Mouse (Mus musculus): Measurements from ENCODE around the gene Rsph3b.
"Not testable (repeated sequence)": the region's sequence is repeated elsewhere in the genome, so short reads cannot be mapped to it uniquely, and the experiment has no call there.

The Rsph3b gene

GRCm38 (mm10) chr17:6958881-6959280 lies 10.4 kb upstream of the Rsph3b start:
- DNase-seq (ENCODE audit: low read depth) = not testable (repeated sequence)

- not testable (repeated sequence) for DNase-seq (ENCODE audit: low read depth)
These were observed 317 bp upstream of the Rsph3b start for GRCm38 (mm10) chr17:6948769-6949228.

GRCm38 (mm10) chr17:6947637-6947983 lies 872 bp downstream of the Rsph3b start:
- not testable (repeated sequence) for DNase-seq (ENCODE audit: low read depth)

GRCm38 (mm10) chr17:6942560-6942959 lies 5.9 kb downstream of the Rsph3b start:
- DNase-seq (ENCODE audit: low read depth) = not testable (repeated sequence)

DNA sequence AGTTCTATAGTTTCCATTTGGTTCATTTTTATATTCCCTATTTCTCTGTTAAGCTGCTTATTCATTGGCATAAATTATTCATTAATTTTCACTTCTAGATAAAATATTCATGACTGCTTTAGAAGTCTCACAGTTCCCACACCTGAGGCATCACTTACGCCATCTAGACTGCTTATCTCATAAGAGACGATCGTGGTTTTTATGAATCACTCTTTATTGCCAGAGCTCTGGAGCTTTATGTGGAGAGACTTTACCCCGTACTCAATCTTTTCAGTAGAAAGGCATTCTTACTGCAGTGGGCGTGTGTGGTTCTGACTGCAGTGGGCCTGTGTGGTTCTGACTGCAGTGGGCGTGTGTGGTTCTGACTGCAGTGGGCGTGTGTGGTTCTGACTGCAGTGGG lies 16.9 kb downstream of the Rsph3b start:
- not testable (repeated sequence) for DNase-seq (ENCODE audit: low read depth)

DNA sequence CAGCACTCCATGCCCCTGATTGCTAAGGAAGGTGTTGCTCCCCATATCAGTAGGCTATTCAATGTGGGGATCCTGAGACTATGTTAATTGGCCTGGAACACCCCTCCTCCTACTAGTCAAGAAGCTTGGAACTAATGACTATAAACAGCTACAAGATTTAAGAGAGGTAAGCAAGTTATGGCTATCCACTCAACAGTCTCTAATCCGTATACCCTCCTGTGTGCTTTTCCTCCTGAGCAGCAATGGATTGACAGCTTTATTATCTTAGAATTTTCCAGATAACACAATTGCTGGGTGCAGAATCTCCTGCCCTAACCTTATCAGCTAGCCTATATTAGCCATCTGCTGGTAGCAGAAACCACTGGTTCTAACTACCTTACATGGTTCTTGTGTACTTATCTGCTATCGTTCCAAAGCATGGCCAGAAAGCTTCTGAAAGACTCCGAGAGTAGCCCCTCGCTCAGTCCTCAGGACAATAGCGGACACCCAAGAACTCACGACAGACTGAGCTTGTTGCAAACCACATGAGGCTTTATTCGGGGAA lies 28.1 kb downstream of the Rsph3b start:
- not testable (repeated sequence) for DNase-seq (ENCODE audit: low read depth)

GRCm38 (mm10) chr17:6919388-6919787 lies 29.1 kb downstream of the Rsph3b start:
- DNase-seq (ENCODE audit: low read depth) = not testable (repeated sequence)

- DNase-seq (ENCODE audit: low read depth) = not testable (repeated sequence)
These were observed 33.2 kb downstream of the Rsph3b start for GRCm38 (mm10) chr17:6915282-6915681.

- not testable (repeated sequence) for DNase-seq (ENCODE audit: low read depth)
These were observed 34.4 kb downstream of the Rsph3b start for GRCm38 (mm10) chr17:6914066-6914465.

DNA sequence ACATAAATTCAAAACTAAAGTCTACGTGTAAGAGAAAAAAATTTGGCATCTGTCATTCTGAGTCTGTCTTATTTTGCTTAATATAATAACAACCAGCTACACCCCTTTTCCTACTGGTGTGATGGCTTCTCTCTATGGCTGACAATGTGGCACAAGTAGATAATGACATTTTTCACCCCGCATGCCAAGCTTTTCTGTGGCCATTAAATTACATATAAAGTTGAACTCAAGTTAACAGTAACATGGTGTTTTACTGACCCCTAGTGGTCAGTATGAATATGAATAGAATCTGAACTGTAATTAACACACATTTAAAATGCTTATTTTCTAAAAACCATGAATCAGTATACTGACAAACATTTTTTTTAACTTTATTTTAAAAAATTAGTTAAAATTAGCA lies 48.1 kb downstream of the Rsph3b start:
- DNase-seq (ENCODE audit: low read depth) = not testable (repeated sequence)

DNA sequence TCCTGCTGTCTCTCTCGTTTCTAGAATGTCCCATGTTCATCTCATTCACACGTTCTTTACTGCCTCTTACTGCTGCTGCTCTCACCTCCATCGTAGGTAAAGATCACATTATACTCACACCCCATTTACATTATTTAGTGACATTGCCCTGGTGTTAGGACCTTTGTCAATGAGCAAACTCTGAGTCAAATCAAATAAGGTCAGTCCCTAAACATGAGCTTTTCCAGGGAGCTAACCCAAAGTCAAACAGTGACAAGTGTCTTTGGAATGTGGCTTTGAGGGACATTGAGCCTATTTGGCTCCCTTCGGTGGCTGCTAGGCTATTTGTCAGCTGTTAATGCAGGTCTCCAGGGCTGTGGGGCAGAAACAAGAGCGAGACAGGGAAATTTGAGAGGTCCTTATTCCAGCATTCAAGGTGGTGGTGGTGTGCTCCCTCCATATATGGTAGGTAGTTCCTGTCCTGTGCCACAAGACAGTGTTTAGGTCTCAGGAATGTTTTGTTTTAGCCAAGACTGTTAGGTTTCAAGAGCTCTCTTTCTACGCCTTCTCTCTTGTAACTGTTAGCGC lies 50.4 kb downstream of the Rsph3b start:
- DNase-seq (ENCODE audit: low read depth) = not testable (repeated sequence)

DNA sequence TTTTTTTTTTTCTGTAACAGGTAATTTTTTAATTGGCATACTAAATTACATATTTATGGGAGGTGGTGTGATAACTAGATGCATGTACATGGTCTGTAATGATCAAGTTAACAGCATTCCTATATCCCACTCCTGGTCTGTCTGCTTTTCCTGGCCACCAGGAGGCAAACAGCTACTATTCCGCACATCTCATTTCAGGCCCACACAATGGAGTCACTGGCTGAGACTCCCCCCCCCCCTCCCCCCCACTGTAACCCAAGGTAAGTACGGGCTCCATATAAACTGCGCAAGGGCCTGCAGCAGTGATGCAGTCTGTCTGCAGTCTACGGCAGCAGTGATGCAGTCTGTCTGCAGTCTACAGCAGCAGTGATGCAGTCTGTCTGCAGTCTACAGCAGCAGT lies 51.7 kb downstream of the Rsph3b start:
- DNase-seq (ENCODE audit: low read depth) = no peak

- no peak for DNase-seq (ENCODE audit: low read depth)
These were observed 55.1 kb downstream of the Rsph3b start for GRCm38 (mm10) chr17:6893332-6893731.

DNA sequence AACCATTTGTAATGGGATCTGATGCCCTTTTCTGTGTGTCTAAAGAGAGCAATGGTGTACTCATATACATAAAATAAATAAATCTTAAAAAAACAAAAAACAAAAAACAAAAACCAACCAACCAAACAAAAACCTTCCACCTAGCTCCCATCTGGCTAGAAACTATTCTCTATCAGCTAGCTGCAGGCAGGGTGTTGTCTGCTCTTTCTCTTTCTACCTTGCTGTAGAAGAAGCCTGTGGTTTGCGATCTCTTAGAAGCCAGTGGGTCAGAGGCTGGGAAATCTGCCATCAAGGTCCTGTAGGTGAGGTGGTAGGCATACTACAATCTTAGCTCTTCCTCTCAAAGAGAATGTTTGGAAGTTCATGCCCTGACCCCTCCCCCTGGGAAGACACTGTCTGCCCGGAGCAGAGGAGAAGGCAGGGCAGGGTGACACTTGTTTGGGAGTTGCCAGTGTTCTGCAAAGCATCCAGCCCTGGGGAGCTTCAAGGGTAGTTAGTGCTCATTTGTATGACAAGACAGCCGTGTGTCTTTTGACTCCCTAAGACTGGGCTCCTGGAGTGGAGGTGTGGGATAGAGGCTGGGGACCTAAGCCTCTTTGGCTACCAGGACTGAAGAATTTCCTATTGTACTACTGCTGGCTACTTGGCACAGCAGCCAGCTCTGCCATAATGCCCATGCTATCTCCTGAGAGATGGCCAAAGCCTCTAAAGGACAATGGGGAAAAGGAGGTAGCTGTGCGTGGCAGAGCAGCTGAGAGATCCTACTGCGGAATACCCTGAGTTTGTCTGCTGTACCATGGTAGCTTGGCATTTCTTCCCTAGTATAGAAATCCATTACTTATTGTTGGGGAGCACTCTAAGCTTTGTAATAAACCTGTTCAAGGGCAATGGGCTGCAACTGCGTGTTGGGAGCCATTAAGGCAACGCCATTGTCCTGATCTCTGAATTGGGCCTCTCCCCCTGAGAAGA lies 56.2 kb downstream of the Rsph3b start:
- no peak for DNase-seq (ENCODE audit: low read depth)

DNA sequence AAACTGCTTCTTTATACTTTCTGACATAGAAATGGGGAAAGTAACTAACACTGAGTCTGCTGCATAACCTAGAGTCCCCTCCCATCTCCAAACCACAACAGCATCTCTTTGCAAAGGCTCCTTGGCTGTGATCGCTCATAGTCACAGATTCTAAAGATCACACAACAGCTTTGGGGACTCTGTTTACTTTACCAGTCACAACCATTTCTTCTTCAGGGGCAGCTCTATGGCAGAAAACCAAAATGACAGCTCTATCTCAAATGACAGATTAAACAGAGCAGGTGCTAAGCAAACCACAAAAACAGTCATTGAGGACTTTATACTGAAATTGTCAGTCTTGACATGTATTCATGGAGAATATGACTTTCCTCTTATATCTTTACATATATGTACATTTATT lies 62.0 kb downstream of the Rsph3b start:
- DNase-seq (ENCODE audit: low read depth) = no peak

GRCm38 (mm10) chr17:6884531-6884930 lies 64.0 kb downstream of the Rsph3b start:
- DNase-seq (ENCODE audit: low read depth) = no peak

GRCm38 (mm10) chr17:6881306-6881705 lies 67.2 kb downstream of the Rsph3b start:
- DNase-seq (ENCODE audit: low read depth) = no peak

DNA sequence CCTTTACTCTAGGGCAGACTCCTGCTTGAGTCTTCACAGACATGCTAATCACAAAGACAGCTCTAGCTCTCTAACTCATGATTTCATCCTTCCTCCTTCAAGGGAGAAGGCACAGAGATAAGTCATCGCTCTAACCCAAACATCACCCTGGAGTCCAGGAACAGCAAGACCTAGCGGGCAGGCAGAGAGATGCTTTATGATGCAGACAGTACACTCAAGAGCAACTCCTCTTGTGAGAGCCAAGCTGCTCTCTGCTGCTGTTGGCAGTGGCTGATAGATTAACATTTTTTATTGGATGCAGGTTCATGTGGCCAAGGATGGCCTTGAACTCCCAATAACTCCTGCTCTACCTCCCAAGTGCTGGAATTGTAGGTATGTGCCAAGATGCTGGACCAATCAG lies 77.1 kb downstream of the Rsph3b start:
- DNase-seq (ENCODE audit: low read depth) = no peak

DNA sequence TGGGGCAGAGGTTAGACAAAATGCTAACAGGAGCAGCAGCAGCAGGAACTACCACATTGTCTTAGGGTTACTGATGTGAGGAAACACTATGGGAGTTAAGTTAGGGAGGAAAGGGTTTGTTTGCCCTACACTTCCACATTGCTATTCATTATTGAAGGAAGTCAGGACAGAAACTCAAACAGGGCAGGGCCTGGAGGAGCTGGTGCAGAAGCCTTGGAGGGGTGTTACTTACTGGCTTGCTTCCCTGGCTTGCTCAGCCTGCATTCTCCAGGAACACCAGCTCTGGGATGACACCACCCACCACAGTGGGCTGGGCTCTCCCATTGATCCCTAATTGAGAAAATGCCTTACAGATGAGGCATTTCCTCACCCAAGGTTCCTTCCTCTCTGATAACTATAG lies 79.7 kb downstream of the Rsph3b start:
- no peak for DNase-seq (ENCODE audit: low read depth)

DNA sequence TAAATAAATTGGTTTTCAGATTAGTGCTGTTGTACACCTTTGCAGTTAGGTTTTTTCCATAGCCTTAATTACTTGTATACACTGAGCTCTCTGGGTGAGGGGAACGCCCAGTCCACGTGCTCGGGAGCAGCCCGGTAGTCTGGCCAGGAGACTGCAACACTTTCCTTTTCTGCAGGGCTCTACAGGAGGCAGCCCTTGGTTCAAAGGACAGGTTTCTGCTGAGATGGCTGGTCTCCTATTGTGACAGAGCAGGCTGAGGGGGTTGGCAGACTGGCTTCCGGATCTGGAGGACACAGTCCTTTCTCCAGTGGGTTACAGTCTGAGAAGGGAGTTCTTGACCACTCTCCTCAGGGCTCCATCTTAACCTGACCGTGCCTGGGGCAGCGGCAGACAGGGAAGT lies 80.7 kb downstream of the Rsph3b start:
- DNase-seq (ENCODE audit: low read depth) = no peak

- no peak for DNase-seq (ENCODE audit: low read depth)
These were observed 81.9 kb downstream of the Rsph3b start for GRCm38 (mm10) chr17:6866576-6866975.

DNA sequence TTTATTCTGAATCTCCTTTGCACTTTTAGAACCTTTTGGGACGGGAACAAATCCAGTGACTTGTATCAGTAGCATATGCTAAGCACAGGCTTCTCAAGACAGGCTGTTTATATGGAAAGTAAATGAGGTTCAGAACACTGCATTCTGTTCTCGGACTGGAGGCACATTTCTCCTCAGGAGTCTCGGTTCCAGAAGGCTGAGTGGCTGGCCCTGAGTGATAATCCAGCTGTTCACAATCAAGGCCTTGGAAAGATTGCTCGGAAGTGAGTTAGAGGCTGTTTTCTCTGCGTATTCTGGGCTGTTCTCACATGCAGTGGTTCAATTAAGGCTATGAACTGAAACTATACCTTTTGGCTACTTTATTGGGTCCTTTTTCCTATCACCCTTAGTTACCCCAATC lies 82.9 kb downstream of the Rsph3b start:
- no peak for DNase-seq (ENCODE audit: low read depth)

DNA sequence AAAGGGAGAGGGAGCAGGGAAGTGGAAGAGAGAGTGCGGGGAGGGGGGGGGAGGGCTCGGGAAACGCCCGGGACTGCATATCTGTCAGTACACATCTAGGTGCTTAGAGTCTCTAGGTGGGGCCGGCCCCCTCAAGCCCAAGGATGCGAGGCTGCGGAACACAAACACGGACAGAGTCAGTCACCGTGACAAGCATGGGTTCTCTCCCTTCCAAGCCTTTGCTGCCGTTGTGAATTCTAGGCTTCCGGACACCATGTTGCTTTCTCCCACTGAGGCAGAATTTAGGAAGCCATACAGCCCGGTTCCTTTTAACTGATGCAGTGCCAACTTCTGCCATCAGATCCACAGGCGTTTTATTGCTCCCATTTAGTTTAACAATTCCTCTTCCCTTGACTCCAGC lies 83.6 kb downstream of the Rsph3b start:
- no peak for DNase-seq (ENCODE audit: low read depth)
